Mouse (Mus musculus) cerebellum, adult 11-12 months (tissue): ENCODE data around the gene Tspan11.

Source experiments
- DNase-seq: peaks from one replicate; pipeline ENCODE4 v3.0.0; 2022

Tspan11 gene

GRCm38 (mm10) chr6:127996928-127997327, 109.5 kb downstream of the Tspan11 start:
- no peak for DNase-seq

GRCm38 (mm10) chr6:127999118-127999517, 111.7 kb downstream of the Tspan11 start:
- peak; percentile 90 for DNase-seq

DNA sequence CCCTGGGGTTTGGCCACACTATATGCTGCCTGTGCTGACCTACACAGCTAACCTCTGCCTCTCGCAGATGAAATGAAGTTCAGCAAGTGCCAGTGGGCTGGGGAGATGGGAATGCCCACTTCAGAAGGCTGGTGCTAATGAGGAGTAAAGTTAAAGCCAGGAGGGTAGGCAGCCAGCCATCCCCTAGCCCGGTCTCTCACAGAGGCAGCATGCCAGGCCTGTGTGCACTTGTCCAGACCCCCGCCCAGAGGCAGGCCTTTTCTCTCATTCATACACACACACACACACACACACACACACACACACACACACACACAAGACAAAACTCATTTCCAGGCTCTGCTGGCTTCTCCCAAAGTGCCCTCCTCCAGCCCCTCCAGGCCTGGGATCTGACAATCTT, 113.4 kb downstream of the Tspan11 start:
- DNase-seq, result no peak

DNA sequence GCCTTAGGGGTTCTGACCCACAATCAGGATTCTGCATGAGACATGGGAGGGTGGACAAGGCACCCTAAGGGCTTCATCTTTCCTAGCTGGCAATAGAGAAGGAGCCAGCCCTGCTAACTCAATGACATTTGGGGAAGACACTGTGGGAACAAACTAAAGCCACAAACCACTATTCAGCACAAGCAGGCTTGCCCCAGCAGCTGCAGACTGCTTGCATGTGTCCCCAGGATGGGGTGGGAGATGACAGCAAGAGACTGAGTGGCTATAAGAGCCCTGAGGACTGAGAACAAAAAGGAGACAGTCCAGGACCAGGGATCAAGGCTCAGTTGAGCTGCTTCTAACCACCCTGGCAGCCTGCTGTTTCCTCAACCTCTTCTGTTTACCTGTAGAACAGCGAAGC, 114.2 kb downstream of the Tspan11 start:
- no peak for DNase-seq

DNA sequence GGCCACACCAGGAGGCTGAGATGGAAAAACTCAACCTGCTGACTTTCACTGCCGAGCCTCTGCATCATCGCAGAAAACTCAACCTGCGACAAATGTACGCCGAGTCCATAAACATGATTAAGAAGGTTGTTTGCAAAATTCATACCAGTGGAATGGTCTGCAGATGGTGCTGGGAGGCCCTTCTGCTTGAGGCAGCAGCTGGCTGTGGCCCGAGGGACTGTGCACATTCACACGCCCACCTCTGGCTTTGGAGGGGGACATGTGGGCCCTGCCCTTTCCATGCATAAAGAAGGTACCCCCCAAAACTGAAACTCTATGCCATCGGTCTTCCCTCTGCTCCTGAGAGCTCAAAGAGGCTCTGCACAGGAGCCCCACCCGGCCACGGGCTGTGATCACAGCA, 114.7 kb downstream of the Tspan11 start:
- DNase-seq, result no peak

DNA sequence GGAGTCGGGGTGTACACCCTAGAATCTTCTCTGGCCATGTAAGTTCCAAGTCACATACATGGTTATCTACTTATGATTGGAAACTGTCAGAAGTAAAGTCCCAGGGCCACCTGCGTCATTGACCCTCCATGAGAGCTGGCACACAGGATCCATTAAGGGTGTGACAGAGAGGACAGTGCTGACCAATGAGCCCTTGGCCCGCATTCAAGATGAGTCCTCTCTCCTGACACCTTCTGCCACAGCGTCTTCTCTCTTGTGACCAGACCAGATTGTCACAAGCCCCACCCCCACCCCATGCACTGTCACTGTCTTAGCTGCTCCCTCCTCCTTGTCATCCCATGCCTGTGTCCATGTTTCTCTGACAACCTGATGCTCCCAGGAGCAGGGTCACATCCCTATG, 115.3 kb downstream of the Tspan11 start:
- DNase-seq, result peak; percentile 80

DNA sequence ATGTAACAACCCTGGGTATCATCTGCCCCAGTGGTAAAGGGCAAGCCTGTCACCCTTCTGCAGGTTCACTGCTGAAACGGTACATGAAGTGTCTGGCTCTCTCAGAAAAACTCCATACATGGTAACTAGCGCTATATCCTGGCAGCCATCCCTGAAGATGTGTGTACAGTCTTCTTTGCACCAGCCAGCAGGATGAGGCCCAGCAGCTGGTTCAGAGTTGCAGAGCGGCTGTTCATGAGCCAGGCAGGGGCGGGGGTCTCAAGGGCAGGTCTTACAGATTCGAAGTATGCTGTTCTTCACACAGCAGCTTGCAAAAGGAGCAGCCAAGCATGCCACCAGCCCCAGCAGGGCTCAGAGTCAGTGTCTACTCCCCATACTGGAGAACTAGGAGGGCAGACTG, 116.2 kb downstream of the Tspan11 start:
- no peak for DNase-seq
